In genomic region chr9:14381353-14382055, GRCm38 (mm10) we compare ENCODE assay signal across 8 mouse cellular contexts. TPM values are rescaled to one million over a fixed set of nuclear protein-coding genes. Genes with fewer than 3 reads are reported as not detected.
A peak's percentile ranks its signal among the peaks of the same experiment; 100 is the strongest.
DNase-seq lines count a peak whose midpoint lies in the region; ATAC-seq lines count a peak whose summit lies in the region.

Gene Endod1 (minus strand): TSS chr9:14381507.

- no peaks in the 10 kb centered on the region for H3K4me1 ChIP-seq in forebrain, embryonic 14.5 days (ENCODE audit: control insufficient read depth, insufficient read depth, low read length)
- H3K4me1 ChIP-seq in hindbrain, embryonic 15.5 days (replicated peaks), result peaks cover 24% of the 10 kb centered on the region

- peak within 1 kb of the TSS; percentile 69 for H3K4me3 ChIP-seq in forebrain, embryonic 14.5 days (ENCODE audit: low read depth, low read length)
- H3K4me3 ChIP-seq in hindbrain, embryonic 15.5 days, result peak within 1 kb of the TSS; percentile 81

- H3K27me3 ChIP-seq in forebrain, embryonic 14.5 days (replicated peaks; ENCODE audit: control insufficient read depth, insufficient read depth, low read length), result 0 out of 2 replicates have a peak, but pooled peaks cover 5% of the 10 kb centered on the region
- H3K27me3 ChIP-seq in hindbrain, embryonic 15.5 days, result no peaks in the 10 kb centered on the region

- peak; percentile 49 for DNase-seq in layer of hippocampus, adult 11-12 months (ENCODE audit: low spot score)
- no peak for DNase-seq in layer of hippocampus, adult 9-10 months (ENCODE audit: low spot score)
- DNase-seq in c-Kit-positive CD71-positive TER-119-positive erythroid progenitor cells, embryonic 14.5 days (ENCODE audit: low spot score), result peak; percentile 59
- peak; percentile 58 for DNase-seq in forebrain, embryonic 14.5 days (ENCODE audit: low spot score)
- no peak for DNase-seq in layer of hippocampus, postnatal 36 days
- DNase-seq in lung, postnatal 36 days, result peak; percentile 70
- DNase-seq in skeletal muscle tissue, adult 2 months (ENCODE audit: low read depth, low spot score), result peak; percentile 21

- H3K4me2 ChIP-seq in forebrain, embryonic 14.5 days (ENCODE audit: low read length), result peak within 1 kb of the TSS; percentile 96
- peak within 1 kb of the TSS; percentile 83 for H3K4me2 ChIP-seq in hindbrain, embryonic 15.5 days

- H3K36me3 ChIP-seq in forebrain, embryonic 14.5 days (ENCODE audit: control insufficient read depth, insufficient read depth, low read length), result no peaks in the 10 kb centered on the region
- no peaks in the 10 kb centered on the region for H3K36me3 ChIP-seq in hindbrain, embryonic 15.5 days

- no peaks in the 10 kb centered on the region for H3K9me3 ChIP-seq in forebrain, embryonic 14.5 days (replicated peaks; ENCODE audit: control insufficient read depth, low read length)
- no peaks in the 10 kb centered on the region for H3K9me3 ChIP-seq in hindbrain, embryonic 15.5 days

- under 1% methylated on average over 8 of the region's 8 CpGs for WGBS in forebrain, embryonic 14.5 days
- 3% methylated on average over 8 of the region's 8 CpGs for WGBS in hindbrain, embryonic 15.5 days

- ATAC-seq in forebrain, embryonic 14.5 days, result peak; percentile 43
- ATAC-seq in hindbrain, embryonic 15.5 days (ENCODE audit: low FRiP score, low read depth), result peak; percentile 52

- peak within 1 kb of the TSS; percentile 77 for H3K9ac ChIP-seq in forebrain, embryonic 14.5 days (ENCODE audit: low read length)
- H3K9ac ChIP-seq in hindbrain, embryonic 15.5 days, result peak within 1 kb of the TSS; percentile 84

- peak within 1 kb of the TSS; percentile 69; the same call in 1 of the 2 replicates for H3K27ac ChIP-seq in forebrain, embryonic 14.5 days (ENCODE audit: low read depth, low read length)
- H3K27ac ChIP-seq in hindbrain, embryonic 15.5 days (replicated peaks), result peak within 1 kb of the TSS; percentile 87

RNA-seq across cellular contexts. Expression of gene Endod1, which starts in this region (rescaled TPM):
- polyA plus RNA-seq in forebrain, embryonic 14.5 days (2014; fragmentation: Nextera tagmentation; extraction: Ambion mirVana), result 10.0 and 10.8 TPM in 2 replicates
- polyA plus RNA-seq in hindbrain, embryonic 15.5 days (2015; fragmentation: Nextera tagmentation; extraction: Ambion mirVana), result 30.6 and 32.5 TPM in 2 replicates
- 10 to 100 TPM; 69.8 to 73.9 TPM for total RNA-seq in layer of hippocampus, postnatal 36 days (2021)

Comparison
In these comparisons a context has a peak if more than half of its experiments do, and no peak if none do; other contexts are left out.
1. DNase-seq: peak in layer of hippocampus, adult 11-12 months (single experiment), c-Kit-positive CD71-positive TER-119-positive erythroid progenitor cells, embryonic 14.5 days (single experiment), forebrain, embryonic 14.5 days (single experiment), lung, postnatal 36 days (single experiment) and skeletal muscle tissue, adult 2 months (single experiment); none in layer of hippocampus, adult 9-10 months (single experiment) and layer of hippocampus, postnatal 36 days (0 of 2).